Mouse (Mus musculus) frontal cortex, adult 2 months (tissue): ENCODE measurements around the gene Elmsan1. TPM values are rescaled to one million over a fixed set of nuclear protein-coding genes. Genes with fewer than 3 reads are reported as not detected.
A peak's percentile ranks its signal among the peaks of the same experiment; 100 is the strongest.

Experiments
- DNase-seq, 2 experiments: peaks; one replicate each; pipeline ENCODE4 v3.0.0; 2022; ENCODE audit warnings: low spot score in 1 of 2; ENCODE audit errors: extremely low spot score in 1 of 2
- polyA plus RNA-seq: library from polyadenylated mRNA; depleted of rRNA; stranded (reverse); fragments of >200 nt; gene quantifications from 2 replicates; pipeline ENCODE4 v1.2.3, GENCODE M21; 2012; rRNA removed

Elmsan1 gene
- polyA plus RNA-seq, 1 experiment, result 8.7 TPM

GRCm38 (mm10) chr12:84109924-84110323 lies 108.8 kb downstream of the Elmsan1 start:
- DNase-seq, result no peak

GRCm38 (mm10) chr12:84107692-84108091 lies 111.0 kb downstream of the Elmsan1 start:
- DNase-seq, result no peak

GRCm38 (mm10) chr12:84107012-84107411 lies 111.7 kb downstream of the Elmsan1 start:
- no peak for DNase-seq

- DNase-seq, result no peak
Observed at GRCm38 (mm10) chr12:84101493-84101845, 117.2 kb downstream of the Elmsan1 start.

GRCm38 (mm10) chr12:84100604-84101492 lies 117.8 kb downstream of the Elmsan1 start, which contains the start of gene Acot6:
Gene Acot6 (plus strand): TSS chr12:84100654.
- DNase-seq, result peak in 1 of 2 experiments; percentile 48

- DNase-seq, result no peak
Observed at GRCm38 (mm10) chr12:84100071-84100470, 118.6 kb downstream of the Elmsan1 start.

- no peak for DNase-seq
Observed at GRCm38 (mm10) chr12:84099605-84100004, 119.1 kb downstream of the Elmsan1 start.

Other genes starting within 250 kb of the Elmsan1 start
- 0.04 and 0.06 TPM in 2 replicates for gene Heatr4, start 234.0 kb downstream of the Elmsan1 start, polyA plus RNA-seq
- 7.2 and 8.7 TPM in 2 replicates for gene Acot2, start 231.0 kb downstream of the Elmsan1 start, polyA plus RNA-seq
- gene Acot1, start 209.4 kb downstream of the Elmsan1 start, polyA plus RNA-seq, result 15.6 and 15.7 TPM in 2 replicates
- gene Acot4, start 180.5 kb downstream of the Elmsan1 start, polyA plus RNA-seq, result 1.8 and 2.0 TPM in 2 replicates
- gene Gm49366, start 179.9 kb downstream of the Elmsan1 start, polyA plus RNA-seq, result not detected in 2 replicates
- gene Acot3, start 166.7 kb downstream of the Elmsan1 start, polyA plus RNA-seq, result 1.7 TPM in 2 replicates
- gene Acot5, start 149.6 kb downstream of the Elmsan1 start, polyA plus RNA-seq, result 2.7 and 3.5 TPM in 2 replicates
- 5.8 and 5.9 TPM in 2 replicates for gene Acot6, start 118.2 kb downstream of the Elmsan1 start, polyA plus RNA-seq
- 52.9 and 55.1 TPM in 2 replicates for gene Dnal1, start 104.5 kb downstream of the Elmsan1 start, polyA plus RNA-seq
- 4.4 and 5.3 TPM in 2 replicates for gene Pnma1, start 70.4 kb downstream of the Elmsan1 start, polyA plus RNA-seq
- 34.4 and 39.4 TPM in 2 replicates for gene Ptgr2, start 66.4 kb upstream of the Elmsan1 start, polyA plus RNA-seq
- gene Zfp410, start 98.0 kb upstream of the Elmsan1 start, polyA plus RNA-seq, result 36.9 and 37.2 TPM in 2 replicates
- 34.9 and 38.8 TPM in 2 replicates for gene Coq6, start 142.8 kb upstream of the Elmsan1 start, polyA plus RNA-seq
- 15.1 and 15.5 TPM in 2 replicates for gene Fam161b, start 143.0 kb upstream of the Elmsan1 start, polyA plus RNA-seq
- gene Entpd5, start 190.1 kb upstream of the Elmsan1 start, polyA plus RNA-seq, result 19.2 and 21.3 TPM in 2 replicates
- 7.2 and 8.5 TPM in 2 replicates for gene Bbof1, start 190.2 kb upstream of the Elmsan1 start, polyA plus RNA-seq
- 15.1 and 18.3 TPM in 2 replicates for gene Rnf113a2, start 198.3 kb upstream of the Elmsan1 start, polyA plus RNA-seq
- 49.0 and 56.4 TPM in 2 replicates for gene Aldh6a1, start 232.1 kb upstream of the Elmsan1 start, polyA plus RNA-seq
- 37.1 and 40.9 TPM in 2 replicates for gene Lin52, start 232.5 kb upstream of the Elmsan1 start, polyA plus RNA-seq